Mouse (Mus musculus): ENCODE results near the gene Myh13.

- TF ChIP-seq CTCF (IDR thresholded peaks at IDR 0.05 in 2 of 3, conservative IDR thresholded peaks at IDR 0.05 in 1 of 3; ENCODE audit: control insufficient read depth in 1 of 3, insufficient read depth in 1 of 3, low read depth in 2 of 3, low read length in 3 of 3, poor library complexity in 1 of 3, severe bottlenecking in 1 of 3) (no peak), POLR2A (IDR thresholded peaks at IDR 0.05; ENCODE audit: control insufficient read depth in 1 of 2, insufficient read depth in 1 of 2, low read depth in 1 of 2, low read length in 2 of 2, poor library complexity in 1 of 2) (no peak), POLR2AphosphoS2 (IDR thresholded peaks at IDR 0.05; ENCODE audit: low read length) (no peak)
Observed at GRCm38 (mm10) chr11:67358031-67358430, 36.6 kb downstream of the Myh13 start.

Data from MEL (cell line).